In genomic region chr8:21992184-21992583, GRCm38 (mm10) we compare ENCODE assay signal across 7 mouse cellular contexts. TPM values are rescaled to one million over a fixed set of nuclear protein-coding genes. Genes with fewer than 3 reads are reported as not detected.
DNase-seq lines count a peak whose midpoint lies in the region; ATAC-seq and TF ChIP-seq lines count a peak whose summit lies in the region.

No protein-coding gene starts in this region.

- H3K27ac ChIP-seq in lung, embryonic 14.5 days (ENCODE audit: low read depth): no peak overlapping the region

- peak; percentile 77 for TF ChIP-seq CTCF in lung, embryonic 14.5 days (IDR thresholded peaks at IDR 0.05; ENCODE audit: low read depth)

- peak; percentile 4 to 11 for DNase-seq in B cell, adult 2 months
- DNase-seq in MN1 (ENCODE audit: low spot score): peak; percentile 47
- peak; percentile 56 to 71 for DNase-seq in cerebellum, postnatal 25 days
- DNase-seq in heart, adult 8-10 months (ENCODE audit: low spot score): peak; percentile 6
- DNase-seq in kidney, postnatal 14 days: peak; percentile 52
- DNase-seq in lung, embryonic 14.5 days: peak; percentile 72
- DNase-seq in retina, postnatal 7 days (ENCODE audit: low read depth, low spot score): peak; percentile 51

- no peaks in the 10 kb centered on the region for H3K36me3 ChIP-seq in lung, embryonic 14.5 days (ENCODE audit: insufficient read depth)

- H3K4me2 ChIP-seq in lung, embryonic 14.5 days: no peak overlapping the region

- no peaks in the 10 kb centered on the region for H3K27me3 ChIP-seq in lung, embryonic 14.5 days (ENCODE audit: insufficient read depth, low read length)

- peak; percentile 74 for ATAC-seq in lung, embryonic 14.5 days (ENCODE audit: insufficient read depth)

- WGBS in lung, embryonic 14.5 days: 21% methylated on average over 6 of the region's 6 CpGs

- H3K9ac ChIP-seq in lung, embryonic 14.5 days: no peak overlapping the region

- no peak overlapping the region for H3K4me3 ChIP-seq in lung, embryonic 14.5 days (ENCODE audit: low read depth, low read length)

- H3K9me3 ChIP-seq in lung, embryonic 14.5 days (ENCODE audit: low read depth, low read length): no peaks in the 10 kb centered on the region

- no peaks in the 10 kb centered on the region for H3K4me1 ChIP-seq in lung, embryonic 14.5 days (ENCODE audit: insufficient read depth)

RNA-seq across cellular contexts. Expression of gene Ccdc70, which starts 22.6 kb away (rescaled TPM):
- not detected for total RNA-seq in heart, adult 8-10 months (2022)
- not detected in 2 replicates for polyA plus RNA-seq in lung, embryonic 14.5 days (2014; fragmentation: Nextera tagmentation; extraction: Ambion mirVana)

RNA-seq across cellular contexts. Expression of gene Fam90a1a, which starts 33.7 kb away (rescaled TPM):
- total RNA-seq in heart, adult 8-10 months (2022): not detected
- polyA plus RNA-seq in lung, embryonic 14.5 days (2014; fragmentation: Nextera tagmentation; extraction: Ambion mirVana): not detected in 2 replicates

RNA-seq across cellular contexts. Expression of gene Defb13, which starts 45.6 kb away (rescaled TPM):
- not detected for total RNA-seq in heart, adult 8-10 months (2022)
- polyA plus RNA-seq in lung, embryonic 14.5 days (2014; fragmentation: Nextera tagmentation; extraction: Ambion mirVana): not detected in 2 replicates

RNA-seq across cellular contexts. Expression of gene Defb35, which starts 54.0 kb away (rescaled TPM):
- not detected for total RNA-seq in heart, adult 8-10 months (2022)
- not detected in 2 replicates for polyA plus RNA-seq in lung, embryonic 14.5 days (2014; fragmentation: Nextera tagmentation; extraction: Ambion mirVana)

RNA-seq across cellular contexts. Expression of gene Defb15, which starts 59.7 kb away (rescaled TPM):
- not detected for total RNA-seq in heart, adult 8-10 months (2022)
- not detected in 2 replicates for polyA plus RNA-seq in lung, embryonic 14.5 days (2014; fragmentation: Nextera tagmentation; extraction: Ambion mirVana)

Comparison
In these comparisons a context has a peak if more than half of its experiments do, and no peak if none do; other contexts are left out.
1. DNase-seq: peak in every context shown above with its lines; median percentile 72 in lung, embryonic 14.5 days; 64 in cerebellum, postnatal 25 days; 52 in kidney, postnatal 14 days; 51 in retina, postnatal 7 days; 47 in MN1; 8 in B cell, adult 2 months; 6 in heart, adult 8-10 months.